Mouse (Mus musculus): ENCODE measurements around the gene Hist1h3a. TPM values are rescaled to one million over a fixed set of nuclear protein-coding genes. Genes with fewer than 3 reads are reported as not detected.

Hist1h3a gene
- polyA plus RNA-seq, 1 experiment: 1.4 TPM

DNA sequence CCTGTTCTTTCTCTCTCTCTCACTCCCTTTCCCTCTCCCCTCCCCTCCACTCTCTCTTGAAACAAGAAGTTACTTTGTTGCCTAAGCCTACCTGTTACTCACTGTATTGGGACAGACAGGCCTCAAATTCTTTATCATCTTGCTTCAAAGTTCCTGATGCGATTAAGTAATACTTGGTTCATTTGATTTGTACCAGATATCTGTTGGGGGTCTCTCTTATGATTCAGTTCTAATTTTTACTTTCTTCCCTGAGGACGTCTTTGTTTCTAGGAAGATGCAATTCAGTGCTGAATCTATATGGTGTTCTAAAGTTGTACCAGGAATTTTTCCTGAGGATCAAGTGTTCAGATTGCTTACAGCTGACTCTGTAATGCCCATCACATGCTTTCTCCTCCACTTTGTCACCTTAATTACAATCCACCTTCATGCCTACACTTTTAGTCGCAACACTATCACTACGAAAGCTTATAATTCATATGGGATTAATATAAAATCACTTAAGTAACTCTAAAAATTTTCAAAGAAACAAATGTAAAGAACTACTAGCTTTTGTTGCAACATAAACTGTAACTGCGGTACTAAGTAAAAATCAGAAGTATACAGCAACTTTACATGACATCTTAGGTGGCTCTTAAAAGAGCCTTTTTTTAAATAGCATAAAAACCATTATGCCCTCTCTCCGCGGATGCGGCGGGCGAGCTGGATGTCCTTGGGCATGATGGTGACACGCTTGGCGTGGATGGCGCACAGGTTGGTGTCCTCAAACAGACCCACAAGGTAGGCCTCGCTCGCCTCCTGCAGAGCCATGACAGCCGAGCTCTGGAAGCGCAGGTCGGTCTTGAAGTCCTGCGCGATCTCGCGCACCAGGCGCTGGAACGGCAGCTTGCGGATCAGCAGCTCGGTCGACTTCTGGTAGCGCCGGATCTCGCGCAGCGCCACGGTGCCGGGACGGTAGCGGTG is 17.5 kb downstream of the Hist1h3a start:
- H3K27ac ChIP-seq (ENCODE audit: insufficient read depth, low read length): no peak overlapping the region
- H3K4me3 ChIP-seq (ENCODE audit: insufficient read depth, low read length): no peak overlapping the region
- TF ChIP-seq CTCF (IDR thresholded peaks at IDR 0.05; ENCODE audit: extremely low read depth, insufficient read depth, low read length): no peak
- TF ChIP-seq POLR2A (IDR thresholded peaks at IDR 0.05; ENCODE audit: extremely low read depth, insufficient read depth, low read length): no peak
- H3K4me1 ChIP-seq (ENCODE audit: control insufficient read depth, insufficient read depth, low read length): no peaks in the 10 kb centered on the region

- no peak overlapping the region for H3K27ac ChIP-seq (ENCODE audit: insufficient read depth, low read length)
- H3K4me1 ChIP-seq (ENCODE audit: control insufficient read depth, insufficient read depth, low read length): no peaks in the 10 kb centered on the region
- TF ChIP-seq CTCF (IDR thresholded peaks at IDR 0.05; ENCODE audit: extremely low read depth, insufficient read depth, low read length): no peak
- no peak for TF ChIP-seq POLR2A (IDR thresholded peaks at IDR 0.05; ENCODE audit: extremely low read depth, insufficient read depth, low read length)
- no peak overlapping the region for H3K4me3 ChIP-seq (ENCODE audit: insufficient read depth, low read length)
Observed at GRCm38 (mm10) chr13:23743963-23744362, 18.2 kb downstream of the Hist1h3a start.

DNA sequence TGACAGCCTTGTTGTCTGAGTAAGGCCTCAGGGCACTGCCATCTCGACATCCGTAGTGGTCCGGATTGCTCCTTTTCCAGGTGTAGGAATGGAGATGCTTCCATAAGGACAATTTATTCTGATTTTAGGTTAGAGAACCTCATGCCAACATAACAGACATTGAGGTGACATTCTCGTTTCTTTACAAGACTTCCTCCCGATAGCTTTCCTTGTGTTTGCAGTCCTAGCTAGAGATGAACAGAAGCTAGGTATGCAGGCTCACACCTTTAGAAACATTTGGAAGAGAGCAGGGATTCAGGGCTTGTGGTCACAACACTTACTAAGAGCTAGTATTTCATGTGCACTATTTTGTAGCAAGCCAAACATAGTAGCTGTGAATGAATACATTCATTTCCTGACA is 19.0 kb downstream of the Hist1h3a start:
- TF ChIP-seq CTCF (IDR thresholded peaks at IDR 0.05; ENCODE audit: extremely low read depth, insufficient read depth, low read length) (no peak), POLR2A (IDR thresholded peaks at IDR 0.05; ENCODE audit: extremely low read depth, insufficient read depth, low read length) (no peak)
- Histone ChIP-seq H3K27ac (ENCODE audit: insufficient read depth, low read length) (no peak overlapping the region), H3K4me3 (ENCODE audit: insufficient read depth, low read length) (no peak overlapping the region), H3K4me1 (ENCODE audit: control insufficient read depth, insufficient read depth, low read length) (no peaks in the 10 kb centered on the region)

DNA sequence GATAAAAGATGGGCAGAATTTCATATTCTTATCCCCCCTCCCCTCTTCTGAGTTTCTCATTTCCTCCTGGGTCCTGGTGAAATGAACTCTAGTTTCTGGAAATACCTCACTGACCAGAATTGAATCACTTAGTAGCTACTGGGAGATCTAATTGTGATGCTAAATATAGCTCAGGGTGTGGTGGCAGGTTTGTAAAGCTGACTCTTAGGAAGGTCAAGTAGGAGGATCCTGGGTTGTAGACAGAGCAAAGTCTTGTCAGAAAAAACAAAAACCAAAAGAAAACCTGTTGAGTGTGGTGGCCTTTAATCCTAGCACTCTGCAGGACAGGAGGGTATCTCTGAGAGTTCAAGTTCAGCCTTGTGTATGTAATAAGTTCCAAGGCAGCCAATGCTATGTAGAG is 20.2 kb downstream of the Hist1h3a start:
- no peak overlapping the region for H3K4me3 ChIP-seq (ENCODE audit: insufficient read depth, low read length)
- H3K4me1 ChIP-seq (ENCODE audit: control insufficient read depth, insufficient read depth, low read length): no peaks in the 10 kb centered on the region
- no peak for TF ChIP-seq CTCF (IDR thresholded peaks at IDR 0.05; ENCODE audit: extremely low read depth, insufficient read depth, low read length)
- H3K27ac ChIP-seq (ENCODE audit: insufficient read depth, low read length): no peak overlapping the region

- Histone ChIP-seq H3K4me3 (ENCODE audit: insufficient read depth, low read length) (peak overlapping the region; percentile 67; the same call in 1 of the 2 replicates), H3K4me1 (ENCODE audit: control insufficient read depth, insufficient read depth, low read length) (no peaks in the 10 kb centered on the region), H3K27ac (ENCODE audit: insufficient read depth, low read length) (no peak overlapping the region)
- TF ChIP-seq CTCF (IDR thresholded peaks at IDR 0.05; ENCODE audit: extremely low read depth, insufficient read depth, low read length) (no peak), POLR2A (IDR thresholded peaks at IDR 0.05; ENCODE audit: extremely low read depth, insufficient read depth, low read length) (no peak)
Observed at GRCm38 (mm10) chr13:23740910-23741309, 21.3 kb downstream of the Hist1h3a start.

DNA sequence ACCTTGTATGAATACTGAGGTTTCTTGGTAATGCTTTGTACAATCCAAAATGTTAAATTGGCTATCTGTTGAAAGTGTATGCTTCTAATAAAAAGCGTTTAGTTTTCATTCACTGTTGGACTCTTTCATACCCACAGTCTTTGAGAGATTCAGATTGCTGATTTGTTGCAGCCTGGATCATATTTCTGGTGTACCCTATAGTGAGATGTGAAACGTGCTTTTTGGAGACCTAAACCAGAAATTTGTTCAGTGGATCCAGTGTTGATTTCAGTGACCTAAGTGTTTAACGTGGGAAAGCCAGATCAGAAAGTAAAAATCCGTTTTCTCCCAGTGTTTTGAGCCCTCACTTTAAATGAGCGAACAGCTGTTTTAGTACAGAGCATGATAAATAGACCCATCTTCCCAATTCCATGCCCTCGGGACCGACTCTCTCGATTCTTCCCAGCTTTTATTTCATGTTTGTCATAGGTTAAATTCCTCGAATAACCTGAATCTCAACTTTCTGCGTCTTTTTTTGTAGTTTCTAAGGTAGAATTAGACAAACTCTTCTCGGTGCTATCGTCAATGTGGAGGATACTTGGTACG is 21.8 kb downstream of the Hist1h3a start:
- Histone ChIP-seq H3K4me3 (ENCODE audit: insufficient read depth, low read length) (peak overlapping the region; percentile 67), H3K27ac (ENCODE audit: insufficient read depth, low read length) (peak overlapping the region; percentile 89; the same call in 1 of the 2 replicates), H3K4me1 (ENCODE audit: control insufficient read depth, insufficient read depth, low read length) (no peaks in the 10 kb centered on the region)
- no peak for TF ChIP-seq POLR2A (IDR thresholded peaks at IDR 0.05; ENCODE audit: extremely low read depth, insufficient read depth, low read length)
- TF ChIP-seq CTCF (IDR thresholded peaks at IDR 0.05; ENCODE audit: extremely low read depth, insufficient read depth, low read length): no peak

GRCm38 (mm10) chr13:23739922-23740252 is 22.3 kb downstream of the Hist1h3a start:
- H3K4me1 ChIP-seq (ENCODE audit: control insufficient read depth, insufficient read depth, low read length): no peaks in the 10 kb centered on the region
- H3K27ac ChIP-seq (ENCODE audit: insufficient read depth, low read length): peak overlapping the region; percentile 89
- H3K4me3 ChIP-seq (ENCODE audit: insufficient read depth, low read length): peak overlapping the region; percentile 67
- no peak for TF ChIP-seq POLR2A (IDR thresholded peaks at IDR 0.05; ENCODE audit: extremely low read depth, insufficient read depth, low read length)
- TF ChIP-seq CTCF (IDR thresholded peaks at IDR 0.05; ENCODE audit: extremely low read depth, insufficient read depth, low read length): no peak

- TF ChIP-seq POLR2A (IDR thresholded peaks at IDR 0.05; ENCODE audit: extremely low read depth, insufficient read depth, low read length) (peak; percentile 57; the same call in 1 of the 2 replicates), CTCF (IDR thresholded peaks at IDR 0.05; ENCODE audit: extremely low read depth, insufficient read depth, low read length) (no peak)
- H3K27ac ChIP-seq (ENCODE audit: insufficient read depth, low read length): peak overlapping the region; percentile 89
Observed at GRCm38 (mm10) chr13:23739069-23739921, 22.9 kb downstream of the Hist1h3a start.

DNA sequence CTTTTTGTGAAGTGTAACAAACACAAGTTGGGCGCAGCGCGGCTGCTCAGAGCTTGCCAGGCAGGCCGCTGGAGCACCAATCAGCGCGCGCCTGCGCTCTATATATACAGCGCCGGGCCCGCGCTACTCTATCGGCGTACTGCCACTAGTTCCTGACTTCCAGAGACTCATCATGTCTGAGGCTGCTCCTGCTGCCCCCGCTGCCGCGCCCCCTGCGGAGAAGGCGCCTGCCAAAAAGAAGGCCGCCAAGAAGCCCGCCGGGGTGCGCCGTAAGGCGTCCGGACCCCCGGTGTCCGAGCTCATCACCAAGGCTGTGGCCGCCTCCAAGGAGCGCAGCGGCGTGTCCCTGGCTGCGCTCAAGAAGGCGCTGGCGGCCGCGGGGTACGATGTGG is 23.5 kb downstream of the Hist1h3a start, which contains the start of gene Hist1h1c:
Gene Hist1h1c (plus strand): TSS at position 132 of the 392 bp plus-strand sequence.
- peak within 1 kb of the TSS; percentile 73 for H3K27ac ChIP-seq (ENCODE audit: insufficient read depth, low read length)
- TF ChIP-seq POLR2A (IDR thresholded peaks at IDR 0.05; ENCODE audit: extremely low read depth, insufficient read depth, low read length) (peak; percentile 97), CTCF (IDR thresholded peaks at IDR 0.05; ENCODE audit: extremely low read depth, insufficient read depth, low read length) (no peak)
- H3K4me3 ChIP-seq (ENCODE audit: insufficient read depth, low read length): peak within 1 kb of the TSS; percentile 67
- H3K4me1 ChIP-seq (ENCODE audit: control insufficient read depth, insufficient read depth, low read length): no peaks in the 10 kb centered on the region

More at GRCm38 (mm10) chr13:23739069-23739921, 22.9 kb downstream of the Hist1h3a start:
- H3K4me1 ChIP-seq (ENCODE audit: control insufficient read depth, insufficient read depth, low read length): no peaks in the 10 kb centered on the region
- H3K4me3 ChIP-seq (ENCODE audit: insufficient read depth, low read length): peak overlapping the region; percentile 67

Data from cortical plate, adult 2 months (tissue).